Mouse (Mus musculus) G1E (cell line): ENCODE measurements around the gene Rplp1.

Source experiments
- CTCF ChIP-seq: IDR thresholded peaks from 2 replicates; pipeline ENCODE4 v1.5.1; 2012; ENCODE audit warnings: low read depth, low read length, inconsistent platforms, mixed read lengths
- GATA1 ChIP-seq: IDR thresholded peaks from 2 replicates; pipeline ENCODE4 v1.6.1; 2012; ENCODE audit warnings: borderline replicate concordance, low read length, inconsistent platforms, mixed read lengths
- GATA2 ChIP-seq: IDR thresholded peaks from 2 replicates; pipeline ENCODE4 v1.6.1; 2012; ENCODE audit warnings: low read depth, low read length, inconsistent platforms, borderline replicate concordance
- POLR2AphosphoS5 ChIP-seq: IDR thresholded peaks from 2 replicates; pipeline ENCODE4 v1.6.1; 2012; ENCODE audit warnings: low read depth, low read length, inconsistent platforms; ENCODE audit not compliant: insufficient replicate concordance
- TAL1 ChIP-seq: conservative IDR thresholded peaks from 2 replicates; pipeline ENCODE4 v1.6.1; 2012; ENCODE audit warnings: low read depth, low read length, inconsistent platforms, mixed read lengths

GRCm38 (mm10) chr9:61933333-61933732, 19.0 kb upstream of the Rplp1 start:
- no peak for TF ChIP-seq CTCF
- no peak for TF ChIP-seq TAL1
- no peak for TF ChIP-seq GATA1
- no peak for TF ChIP-seq GATA2
- TF ChIP-seq POLR2AphosphoS5: no peak
